Mouse (Mus musculus) neural tube, embryonic 13.5 days (tissue): ENCODE data around the gene Tdrd7. TPM values are rescaled to one million over a fixed set of nuclear protein-coding genes. Genes with fewer than 3 reads are reported as not detected.

Experiments
- ATAC-seq: fragments of 200-750 bp; cut with Nextera tagmentation; 2 replicates; pipeline ENCODE4 v1.8.0; 2017; ENCODE audit warnings: low read depth, mild to moderate bottlenecking, moderate TSS enrichment, moderate library complexity
- H3K27ac ChIP-seq: fragments of 300-500 bp; sonication (generic); replicated peaks from 2 replicates; pipeline ENCODE4 v1.5.1; 2015; ENCODE audit warnings: moderate library complexity, mild to moderate bottlenecking, inconsistent platforms
- H3K27me3 ChIP-seq: fragments of 300-500 bp; sonication (generic); 2 replicates; pipeline ENCODE4 v1.6.1; 2015; ENCODE audit warnings: mild to moderate bottlenecking, inconsistent platforms
- H3K36me3 ChIP-seq: fragments of 300-500 bp; sonication (generic); 2 replicates; pipeline ENCODE4 v1.6.1; 2015; ENCODE audit warnings: mild to moderate bottlenecking, inconsistent platforms
- H3K4me1 ChIP-seq: fragments of 300-500 bp; sonication (generic); replicated peaks from 2 replicates; pipeline ENCODE4 v1.6.1; 2015; ENCODE audit warnings: inconsistent platforms
- H3K4me2 ChIP-seq: fragments of 300-500 bp; sonication (generic); 2 replicates; pipeline ENCODE4 v1.6.1; 2015; ENCODE audit warnings: inconsistent platforms, mild to moderate bottlenecking, moderate library complexity
- H3K4me3 ChIP-seq: fragments of 300-500 bp; sonication (generic); 2 replicates; pipeline ENCODE4 v1.5.1; 2015; ENCODE audit warnings: mild to moderate bottlenecking, inconsistent platforms
- H3K9ac ChIP-seq: fragments of 300-500 bp; sonication (generic); 2 replicates; pipeline ENCODE4 v1.6.1; 2015; ENCODE audit warnings: moderate library complexity, mild to moderate bottlenecking, inconsistent platforms
- H3K9me3 ChIP-seq: fragments of 300-500 bp; sonication (generic); 2 replicates; pipeline ENCODE4 v1.6.1; 2016; ENCODE audit warnings: inconsistent platforms
- WGBS: fragments of 180-500 bp; shearing (Covaris S2); methylation state at CpG from one replicate; pipeline ENCODE4 v1.1.7; 2015; 5-methylcytosine and 5-hydroxymethylcytosine counted together
- polyA plus RNA-seq: library from polyadenylated mRNA; unstranded; fragments of >200 nt; fragmentation: Nextera tagmentation; extraction: Ambion mirVana; gene quantifications from 2 replicates; pipeline ENCODE4 v1.2.1, GENCODE M21; 2015

Tdrd7 gene
- polyA plus RNA-seq, 1 experiment from 2014 or later, result 24.0 TPM

- H3K27ac ChIP-seq, result no peak overlapping the region
- no peak overlapping the region for H3K4me2 ChIP-seq
- H3K27me3 ChIP-seq, result 0 out of 2 replicates have a peak, but pooled peaks cover 9% of the 10 kb centered on the region
- H3K9me3 ChIP-seq, result no peaks in the 10 kb centered on the region
- no peak overlapping the region for H3K4me3 ChIP-seq
- no peak for ATAC-seq
- no peaks in the 10 kb centered on the region for H3K36me3 ChIP-seq
- 58% methylated on average over 2 of the region's 2 CpGs for WGBS
- no peaks in the 10 kb centered on the region for H3K4me1 ChIP-seq
- H3K9ac ChIP-seq, result no peak overlapping the region
These were observed 14.8 kb downstream of the Tdrd7 start for GRCm38 (mm10) chr4:45979916-45980315.

GRCm38 (mm10) chr4:45981054-45981453 is 15.9 kb downstream of the Tdrd7 start:
- Histone ChIP-seq H3K4me1 (no peaks in the 10 kb centered on the region), H3K27me3 (0 out of 2 replicates have a peak, but pooled peaks cover 9% of the 10 kb centered on the region), H3K9ac (no peak overlapping the region), H3K4me3 (no peak overlapping the region), H3K4me2 (no peak overlapping the region), H3K9me3 (no peaks in the 10 kb centered on the region), H3K36me3 (no peaks in the 10 kb centered on the region), H3K27ac (no peak overlapping the region)
- no peak for ATAC-seq

- no peaks in the 10 kb centered on the region for H3K9me3 ChIP-seq
- WGBS, result 54% methylated on average over 6 of the region's 6 CpGs
- 0 out of 2 replicates have a peak overlapping the region, but pooled peaks have one; percentile 18 for H3K27ac ChIP-seq
- no peaks in the 10 kb centered on the region for H3K27me3 ChIP-seq
- no peak overlapping the region for H3K9ac ChIP-seq
- H3K36me3 ChIP-seq, result peaks cover 21% of the 10 kb centered on the region
- peaks cover 11% of the 10 kb centered on the region for H3K4me1 ChIP-seq
- no peak for ATAC-seq
- H3K4me2 ChIP-seq, result no peak overlapping the region
- no peak overlapping the region for H3K4me3 ChIP-seq
These were observed 25.4 kb downstream of the Tdrd7 start for GRCm38 (mm10) chr4:45990427-45991135.

GRCm38 (mm10) chr4:45998536-45998935 is 33.4 kb downstream of the Tdrd7 start:
- Histone ChIP-seq H3K27me3 (no peaks in the 10 kb centered on the region), H3K4me2 (no peak overlapping the region), H3K9me3 (no peaks in the 10 kb centered on the region), H3K9ac (no peak overlapping the region), H3K4me3 (no peak overlapping the region), H3K36me3 (0 out of 2 replicates have a peak, but pooled peaks cover 12% of the 10 kb centered on the region), H3K4me1 (no peaks in the 10 kb centered on the region), H3K27ac (no peak overlapping the region)
- 89% methylated on average over 4 of the region's 4 CpGs for WGBS
- ATAC-seq, result no peak

- H3K9me3 ChIP-seq, result no peaks in the 10 kb centered on the region
- no peaks in the 10 kb centered on the region for H3K4me1 ChIP-seq
- no peak for ATAC-seq
- no peak overlapping the region for H3K4me3 ChIP-seq
- no peak overlapping the region for H3K9ac ChIP-seq
- no peak overlapping the region for H3K4me2 ChIP-seq
- peaks cover 35% of the 10 kb centered on the region for H3K36me3 ChIP-seq
- 96% methylated on average over 5 of the region's 5 CpGs for WGBS
- no peak overlapping the region for H3K27ac ChIP-seq
- no peaks in the 10 kb centered on the region for H3K27me3 ChIP-seq
These were observed 43.1 kb downstream of the Tdrd7 start for GRCm38 (mm10) chr4:46008142-46008793.

GRCm38 (mm10) chr4:46011698-46012097 is 46.6 kb downstream of the Tdrd7 start:
- H3K27me3 ChIP-seq, result no peaks in the 10 kb centered on the region
- no peak overlapping the region for H3K27ac ChIP-seq
- 90% methylated on average over 2 of the region's 2 CpGs for WGBS
- no peaks in the 10 kb centered on the region for H3K4me1 ChIP-seq
- ATAC-seq, result no peak
- no peak overlapping the region for H3K4me2 ChIP-seq
- no peak overlapping the region for H3K9ac ChIP-seq
- H3K4me3 ChIP-seq, result no peak overlapping the region
- no peaks in the 10 kb centered on the region for H3K9me3 ChIP-seq
- peaks cover 17% of the 10 kb centered on the region for H3K36me3 ChIP-seq

- no peaks in the 10 kb centered on the region for H3K9me3 ChIP-seq
- H3K27ac ChIP-seq, result no peak overlapping the region
- peaks cover 14% of the 10 kb centered on the region for H3K36me3 ChIP-seq
- H3K9ac ChIP-seq, result no peak overlapping the region
- H3K4me3 ChIP-seq, result no peak overlapping the region
- H3K4me1 ChIP-seq, result no peaks in the 10 kb centered on the region
- no peaks in the 10 kb centered on the region for H3K27me3 ChIP-seq
- no peak overlapping the region for H3K4me2 ChIP-seq
- no peak for ATAC-seq
- 92% methylated on average over 1 of the region's 1 CpGs for WGBS
These were observed 50.5 kb downstream of the Tdrd7 start for GRCm38 (mm10) chr4:46015605-46016004.

- Histone ChIP-seq H3K9me3 (no peaks in the 10 kb centered on the region), H3K4me3 (no peak overlapping the region), H3K36me3 (peaks cover 5% of the 10 kb centered on the region; the same call in 1 of the 2 replicates), H3K4me1 (peaks cover 7% of the 10 kb centered on the region), H3K27ac (no peak overlapping the region), H3K27me3 (no peaks in the 10 kb centered on the region), H3K4me2 (no peak overlapping the region), H3K9ac (no peak overlapping the region)
- WGBS, result 75% methylated on average over 3 of the region's 3 CpGs
- ATAC-seq, result no peak
These were observed 57.9 kb downstream of the Tdrd7 start for GRCm38 (mm10) chr4:46023021-46023481.

GRCm38 (mm10) chr4:46025893-46026292 is 60.8 kb downstream of the Tdrd7 start:
- no peaks in the 10 kb centered on the region for H3K36me3 ChIP-seq
- no peak overlapping the region for H3K9ac ChIP-seq
- 47% methylated on average over 7 of the region's 7 CpGs for WGBS
- peaks cover 9% of the 10 kb centered on the region for H3K4me1 ChIP-seq
- no peak overlapping the region for H3K4me2 ChIP-seq
- H3K4me3 ChIP-seq, result no peak overlapping the region
- ATAC-seq, result peak; percentile 23; the same call in 1 of the 2 replicates
- no peaks in the 10 kb centered on the region for H3K9me3 ChIP-seq
- no peaks in the 10 kb centered on the region for H3K27me3 ChIP-seq
- H3K27ac ChIP-seq, result no peak overlapping the region

GRCm38 (mm10) chr4:46028224-46028623 is 63.1 kb downstream of the Tdrd7 start:
- H3K36me3 ChIP-seq, result no peaks in the 10 kb centered on the region
- no peak for ATAC-seq
- H3K9ac ChIP-seq, result no peak overlapping the region
- H3K27me3 ChIP-seq, result no peaks in the 10 kb centered on the region
- peaks cover 16% of the 10 kb centered on the region for H3K4me1 ChIP-seq
- no peak overlapping the region for H3K27ac ChIP-seq
- no peak overlapping the region for H3K4me2 ChIP-seq
- H3K9me3 ChIP-seq, result no peaks in the 10 kb centered on the region
- no peak overlapping the region for H3K4me3 ChIP-seq
- 65% methylated on average over 6 of the region's 6 CpGs for WGBS

- no peaks in the 10 kb centered on the region for H3K27me3 ChIP-seq
- ATAC-seq, result no peak
- no peak overlapping the region for H3K4me3 ChIP-seq
- 0 out of 2 replicates have a peak overlapping the region, but pooled peaks have one; percentile 13 for H3K27ac ChIP-seq
- 83% methylated on average over 4 of the region's 4 CpGs for WGBS
- no peak overlapping the region for H3K4me2 ChIP-seq
- no peak overlapping the region for H3K9ac ChIP-seq
- peaks cover 16% of the 10 kb centered on the region for H3K4me1 ChIP-seq
- no peaks in the 10 kb centered on the region for H3K36me3 ChIP-seq
- H3K9me3 ChIP-seq, result no peaks in the 10 kb centered on the region
These were observed 63.6 kb downstream of the Tdrd7 start for GRCm38 (mm10) chr4:46028781-46029180.

- Histone ChIP-seq H3K9ac (no peak overlapping the region), H3K9me3 (no peaks in the 10 kb centered on the region), H3K27me3 (no peaks in the 10 kb centered on the region), H3K36me3 (no peaks in the 10 kb centered on the region), H3K4me1 (peaks cover 16% of the 10 kb centered on the region), H3K27ac (no peak overlapping the region), H3K4me3 (no peak overlapping the region), H3K4me2 (no peak overlapping the region)
- WGBS, result 55% methylated on average over 9 of the region's 9 CpGs
- ATAC-seq, result no peak
These were observed 64.4 kb downstream of the Tdrd7 start for GRCm38 (mm10) chr4:46029552-46029951.
